Mouse (Mus musculus): Measurements from ENCODE around the gene Mybpc2. TPM values are rescaled to one million over a fixed set of nuclear protein-coding genes. Genes with fewer than 3 reads are reported as not detected.

The Mybpc2 gene
- total RNA-seq (2021): not detected
- long read RNA-seq, experiment 1: 0 reads
- long read RNA-seq, experiment 2: 0 reads

DNA sequence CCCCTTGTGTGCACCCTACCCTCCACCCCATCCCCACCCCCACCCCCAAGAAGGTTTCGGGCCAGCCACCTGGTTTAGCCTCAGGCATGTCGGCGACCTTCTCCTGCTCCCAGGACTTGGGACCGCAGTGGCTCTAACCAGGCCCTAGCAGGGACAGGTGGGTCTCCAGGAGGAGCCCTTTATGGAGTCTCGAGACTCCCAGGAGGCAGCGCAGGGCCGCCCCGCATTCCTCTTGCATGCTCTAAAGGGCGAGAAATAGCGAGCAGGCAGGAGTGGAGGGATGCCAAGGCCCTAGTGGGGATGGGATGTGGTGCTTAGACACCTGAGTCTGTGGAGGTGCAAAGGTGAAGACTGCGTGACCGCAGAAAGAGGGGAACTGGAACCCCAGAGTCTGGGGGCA, at the start of gene Mybpc2:
Mybpc2 (minus strand) TSS at position 155 of the 400 bp plus-strand sequence.
- peak within 1 kb of the TSS; percentile 9; the same call in 1 of the 2 replicates for H3K4me3 ChIP-seq
- TF ChIP-seq CTCF (conservative IDR thresholded peaks at IDR 0.05): no peak
- no peak within 1 kb of the TSS for H3K27ac ChIP-seq
- DNase-seq (ENCODE audit: low spot score in 2 of 2): no peak

DNA sequence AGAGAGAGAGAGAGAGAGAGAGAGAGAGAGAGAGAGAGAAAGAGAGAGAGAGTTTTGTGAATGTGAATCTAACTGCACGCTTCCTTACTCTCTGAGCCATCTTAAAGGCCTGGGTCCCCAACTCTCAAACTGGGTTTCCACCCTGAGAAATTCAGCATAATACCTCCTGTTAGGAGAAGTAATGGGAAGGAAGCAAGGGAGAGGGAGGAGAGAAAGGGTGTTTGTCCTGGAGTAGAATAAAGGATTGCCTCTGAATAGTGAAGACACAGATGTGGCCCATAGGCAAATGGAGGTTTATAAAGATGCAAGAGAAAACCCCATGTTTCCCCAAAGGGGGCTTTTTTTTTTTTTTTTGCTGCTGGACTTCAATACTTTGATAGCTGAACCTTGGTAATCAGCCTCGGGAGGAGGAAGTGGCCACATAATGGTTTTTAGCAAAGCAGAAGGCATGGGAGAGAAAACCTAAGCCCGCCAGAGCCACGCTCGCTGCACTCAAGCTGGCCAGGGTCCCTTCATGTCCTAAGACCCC, 48.6 kb upstream of the Mybpc2 start:
- DNase-seq (ENCODE audit: low spot score in 2 of 2): no peak
- Histone ChIP-seq H3K27ac (no peak overlapping the region), H3K4me3 (no peak overlapping the region)
- TF ChIP-seq CTCF (conservative IDR thresholded peaks at IDR 0.05): no peak

GRCm38 (mm10) chr7:44572213-44572701, 47.8 kb upstream of the Mybpc2 start, which contains the start of gene Napsa:
Gene Napsa, plus strand, starts transcription at chr7:44572380.
- no peak for TF ChIP-seq CTCF (conservative IDR thresholded peaks at IDR 0.05)
- DNase-seq (ENCODE audit: low spot score in 2 of 2): no peak
- Histone ChIP-seq H3K27ac (no peak within 1 kb of the TSS), H3K4me3 (no peak within 1 kb of the TSS)

DNA sequence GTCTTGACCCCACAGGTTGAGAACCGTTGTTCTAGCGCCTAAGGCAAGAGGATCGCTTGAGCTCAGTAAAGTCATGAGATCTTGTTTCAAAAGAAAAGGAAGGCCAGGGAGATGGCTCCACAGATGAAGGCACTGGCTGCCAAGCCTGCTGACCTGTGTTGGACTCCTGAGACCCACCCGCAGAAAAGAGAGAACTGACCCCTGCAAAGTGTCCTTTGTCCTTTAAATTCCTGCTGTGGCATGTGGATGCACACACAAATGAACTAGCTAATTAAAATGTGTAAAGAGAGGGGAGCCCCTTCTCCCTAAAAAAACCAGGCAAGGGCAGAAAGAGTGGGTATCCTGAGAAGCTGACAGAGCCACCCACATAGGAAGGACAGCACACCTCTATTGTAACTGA, 47.4 kb upstream of the Mybpc2 start:
- Histone ChIP-seq H3K4me3 (no peak overlapping the region), H3K27ac (no peak overlapping the region)
- TF ChIP-seq CTCF (conservative IDR thresholded peaks at IDR 0.05): no peak
- no peak for DNase-seq (ENCODE audit: low spot score in 2 of 2)

GRCm38 (mm10) chr7:44570989-44571388, 46.5 kb upstream of the Mybpc2 start:
- DNase-seq (ENCODE audit: low spot score in 2 of 2): no peak
- Histone ChIP-seq H3K27ac (no peak overlapping the region), H3K4me3 (no peak overlapping the region)
- no peak for TF ChIP-seq CTCF (conservative IDR thresholded peaks at IDR 0.05)

- no peak for TF ChIP-seq CTCF (conservative IDR thresholded peaks at IDR 0.05)
- H3K27ac ChIP-seq: no peak overlapping the region
- no peak for DNase-seq (ENCODE audit: low spot score in 2 of 2)
- H3K4me3 ChIP-seq: no peak overlapping the region
Observed at GRCm38 (mm10) chr7:44568803-44569202, 44.3 kb upstream of the Mybpc2 start.

- Histone ChIP-seq H3K4me3 (no peak overlapping the region), H3K27ac (no peak overlapping the region)
- DNase-seq (ENCODE audit: low spot score in 2 of 2): no peak
- no peak for TF ChIP-seq CTCF (conservative IDR thresholded peaks at IDR 0.05)
Observed at GRCm38 (mm10) chr7:44565414-44565813, 41.0 kb upstream of the Mybpc2 start.

DNA sequence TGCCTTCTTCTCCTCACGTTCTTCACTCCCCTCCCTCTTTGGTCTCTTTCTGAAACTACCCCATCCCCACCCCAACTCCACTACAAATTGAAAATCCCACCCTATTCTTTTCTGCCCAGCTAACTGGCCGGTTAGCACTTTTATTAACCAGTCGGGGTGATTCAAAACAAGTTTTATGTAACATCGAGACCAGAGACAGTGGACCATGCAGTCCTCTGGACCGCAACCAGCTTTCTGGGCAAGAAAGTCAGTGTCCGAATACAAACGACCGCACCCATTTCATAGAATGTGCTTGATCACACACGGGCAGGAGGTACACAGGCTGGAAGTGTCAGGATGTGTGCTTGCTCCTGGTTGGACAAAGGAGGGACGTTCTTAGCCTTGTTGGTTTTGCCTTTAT, 40.0 kb upstream of the Mybpc2 start:
- no peak for TF ChIP-seq CTCF (conservative IDR thresholded peaks at IDR 0.05)
- H3K27ac ChIP-seq: no peak overlapping the region
- H3K4me3 ChIP-seq: no peak overlapping the region
- DNase-seq (ENCODE audit: low spot score in 2 of 2): no peak

- Histone ChIP-seq H3K4me3 (no peak overlapping the region), H3K27ac (no peak overlapping the region)
- DNase-seq (ENCODE audit: low spot score in 2 of 2): no peak
- TF ChIP-seq CTCF (conservative IDR thresholded peaks at IDR 0.05): no peak
Observed at GRCm38 (mm10) chr7:44563284-44563683, 38.8 kb upstream of the Mybpc2 start.

DNA sequence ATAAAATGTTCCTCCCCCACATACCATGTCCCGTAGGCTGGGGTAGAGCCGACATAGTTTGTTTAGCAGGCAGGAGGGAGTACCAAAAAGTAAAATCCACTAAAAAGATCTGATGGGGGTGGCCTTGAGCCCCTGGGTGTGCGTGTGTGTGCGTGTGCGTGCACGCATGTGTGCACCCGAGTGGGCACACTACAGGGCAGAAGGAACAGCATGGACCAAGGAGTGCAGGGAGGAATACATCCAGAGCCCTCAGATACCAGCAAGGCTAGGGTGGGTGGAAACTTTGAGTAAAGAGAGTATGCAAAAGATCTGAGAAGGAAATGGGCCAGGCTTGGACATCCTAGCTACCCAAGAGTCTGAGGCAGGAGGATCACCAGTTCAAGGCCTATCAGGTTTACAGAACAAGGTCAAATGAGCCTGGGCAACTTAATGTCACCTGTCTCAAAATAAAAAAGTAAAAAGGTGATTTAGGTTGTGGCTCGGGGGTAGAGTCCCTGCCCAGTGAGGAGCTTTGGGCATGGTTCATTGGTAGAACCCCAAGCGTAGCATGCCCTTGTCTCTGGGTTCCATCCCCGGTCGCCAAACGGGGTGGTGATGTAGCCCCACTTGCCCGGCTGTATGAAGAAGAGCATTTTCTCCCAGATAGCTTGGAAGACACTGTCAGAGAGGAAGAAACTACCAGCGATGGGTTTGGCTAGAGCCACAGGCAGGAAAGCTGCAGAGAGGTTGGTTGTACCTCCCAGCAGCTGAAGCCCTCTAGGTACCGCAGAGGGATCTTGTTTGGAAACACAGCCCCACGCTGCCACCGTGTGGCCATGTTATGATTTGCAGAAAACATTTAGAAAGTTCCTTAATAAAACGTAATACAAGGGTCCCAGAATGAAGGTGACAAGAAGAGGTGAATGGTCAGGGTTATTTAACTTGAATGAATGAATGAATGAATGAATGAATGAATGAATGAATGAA, 36.3 kb upstream of the Mybpc2 start:
- TF ChIP-seq CTCF (conservative IDR thresholded peaks at IDR 0.05): peak; percentile 87
- Histone ChIP-seq H3K27ac (no peak overlapping the region), H3K4me3 (no peak overlapping the region)
- DNase-seq (ENCODE audit: low spot score in 2 of 2): peak; percentile 73 to 84

DNA sequence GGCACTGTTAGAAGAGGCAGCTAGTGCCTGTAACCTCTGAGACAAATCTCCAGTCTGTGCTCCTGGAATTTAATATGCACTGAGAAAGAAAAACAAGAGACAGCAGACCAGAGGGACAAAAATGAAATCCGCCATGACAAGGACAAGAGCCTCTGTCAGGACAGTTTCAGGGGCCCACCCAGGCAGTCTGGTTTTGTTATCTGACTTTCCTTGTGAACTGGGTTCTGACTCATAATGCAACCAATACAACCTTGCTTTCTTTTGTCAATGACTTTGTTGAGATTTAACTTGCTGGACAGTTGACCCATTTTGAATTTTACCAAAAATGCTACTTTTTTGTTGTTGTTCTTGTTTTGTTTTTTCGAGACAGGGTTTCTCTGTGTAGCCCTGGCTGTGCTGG, 33.2 kb upstream of the Mybpc2 start:
- Histone ChIP-seq H3K4me3 (no peak overlapping the region), H3K27ac (no peak overlapping the region)
- no peak for DNase-seq (ENCODE audit: low spot score in 2 of 2)
- no peak for TF ChIP-seq CTCF (conservative IDR thresholded peaks at IDR 0.05)

DNA sequence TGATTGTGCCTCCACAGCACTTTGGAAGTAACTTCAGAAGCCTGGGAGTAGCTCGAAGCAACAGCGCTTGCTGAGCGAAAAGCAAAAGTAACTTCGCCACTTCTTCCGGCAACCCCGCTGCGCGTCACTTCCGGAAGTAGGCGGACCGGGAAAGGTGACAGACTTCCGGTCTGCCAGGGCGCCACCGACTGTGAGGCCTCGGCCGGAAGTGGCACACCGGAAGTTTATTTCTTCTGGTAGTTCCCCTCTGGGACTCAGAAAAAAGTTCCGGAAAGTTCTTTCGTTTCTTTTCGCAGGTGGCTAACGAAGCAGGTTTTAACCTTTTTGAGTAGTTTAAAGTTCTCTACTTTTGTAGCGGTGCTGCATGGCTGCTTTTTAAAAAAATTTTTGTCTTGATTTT, 29.4 kb upstream of the Mybpc2 start, which contains the start of gene Nr1h2:
Nr1h2 (minus strand) TSS at position 126 of the 400 bp plus-strand sequence.
- H3K27ac ChIP-seq: peak within 1 kb of the TSS; percentile 90
- peak; percentile 51 for TF ChIP-seq CTCF (conservative IDR thresholded peaks at IDR 0.05)

DNA sequence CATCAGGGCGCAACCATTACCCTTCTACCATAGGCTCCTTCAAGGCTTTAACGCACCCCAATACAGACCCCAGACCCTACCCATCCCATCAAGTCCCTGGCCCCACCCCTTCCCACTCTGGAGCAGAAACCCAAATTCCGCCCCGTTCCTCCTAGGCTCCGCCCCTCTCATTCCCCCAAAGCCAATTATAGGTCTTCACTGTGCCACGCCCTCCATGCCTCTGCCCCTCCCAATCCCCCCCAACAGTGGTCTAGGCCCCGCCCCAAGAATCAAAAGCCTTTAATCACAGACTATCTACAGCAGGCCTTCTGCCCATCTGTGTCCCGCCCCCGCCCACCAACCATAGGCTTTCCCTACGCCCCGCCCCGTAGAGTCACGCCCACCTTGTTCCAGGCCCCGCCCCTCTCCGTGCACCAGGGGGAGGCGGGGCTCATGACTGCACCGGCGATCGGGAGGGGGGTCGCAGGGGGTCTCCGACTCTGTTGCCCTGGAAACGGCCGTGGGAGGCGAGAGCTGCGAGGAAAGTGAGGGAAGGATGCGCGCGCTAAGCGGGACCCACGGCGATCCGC, 28.8 kb upstream of the Mybpc2 start:
- H3K27ac ChIP-seq: peak overlapping the region; percentile 90
- H3K4me3 ChIP-seq: peak overlapping the region; percentile 99
- no peak for TF ChIP-seq CTCF (conservative IDR thresholded peaks at IDR 0.05)
- peak; percentile 41 to 64 for DNase-seq (ENCODE audit: low spot score in 2 of 2)

More for the DNA sequence above, 29.4 kb upstream of the Mybpc2 start, which contains the start of gene Nr1h2:
- peak; percentile 96 to 98 for DNase-seq (ENCODE audit: low spot score in 2 of 2)
- peak within 1 kb of the TSS; percentile 99 for H3K4me3 ChIP-seq
